Mouse (Mus musculus): ENCODE measurements around the gene Dock4.

Dock4 gene

DNA sequence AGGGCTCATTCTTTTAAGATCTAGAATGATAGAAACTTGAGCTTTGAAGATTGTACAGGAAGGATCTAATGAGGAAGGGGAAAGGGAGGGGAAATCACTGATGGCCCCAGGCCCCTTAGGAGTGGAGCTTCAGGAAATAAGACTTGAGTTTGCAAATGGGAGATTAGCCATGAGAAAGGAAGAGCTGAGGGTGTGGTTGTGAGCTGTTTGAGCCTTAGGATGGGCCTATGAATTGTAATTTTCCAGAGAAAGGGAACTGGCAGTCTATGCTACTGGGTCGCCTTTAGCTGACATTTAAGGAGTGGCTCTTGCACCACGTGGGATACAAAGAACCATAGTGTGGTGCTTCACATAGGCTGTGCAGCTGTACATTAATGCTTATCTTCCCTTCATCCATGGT, 208.6 kb downstream of the Dock4 start:
- no peak for DNase-seq (ENCODE audit: low read depth, low spot score)

GRCm38 (mm10) chr12:40655861-40656260, 210.1 kb downstream of the Dock4 start:
- DNase-seq (ENCODE audit: low read depth, low spot score): no peak

DNA sequence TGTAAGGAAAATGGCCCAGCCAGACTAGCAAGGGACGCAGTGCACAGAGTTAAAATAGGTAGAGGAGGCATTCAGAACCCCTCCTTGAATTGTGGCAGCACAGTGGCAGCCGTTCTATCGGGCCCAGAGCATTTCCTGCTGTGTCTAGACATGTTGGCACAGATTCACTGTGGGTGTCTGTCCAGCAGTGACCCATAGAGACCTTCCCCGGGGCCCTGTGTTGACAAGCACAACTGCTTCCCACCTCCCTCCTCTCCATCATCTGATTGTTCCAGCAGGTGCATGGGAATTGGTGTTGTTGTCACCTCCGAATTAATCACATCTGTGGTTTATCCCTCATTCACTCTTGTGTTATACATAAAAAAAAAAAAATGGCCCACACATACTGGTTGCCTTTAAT, 210.7 kb downstream of the Dock4 start:
- no peak for DNase-seq (ENCODE audit: low read depth, low spot score)

DNA sequence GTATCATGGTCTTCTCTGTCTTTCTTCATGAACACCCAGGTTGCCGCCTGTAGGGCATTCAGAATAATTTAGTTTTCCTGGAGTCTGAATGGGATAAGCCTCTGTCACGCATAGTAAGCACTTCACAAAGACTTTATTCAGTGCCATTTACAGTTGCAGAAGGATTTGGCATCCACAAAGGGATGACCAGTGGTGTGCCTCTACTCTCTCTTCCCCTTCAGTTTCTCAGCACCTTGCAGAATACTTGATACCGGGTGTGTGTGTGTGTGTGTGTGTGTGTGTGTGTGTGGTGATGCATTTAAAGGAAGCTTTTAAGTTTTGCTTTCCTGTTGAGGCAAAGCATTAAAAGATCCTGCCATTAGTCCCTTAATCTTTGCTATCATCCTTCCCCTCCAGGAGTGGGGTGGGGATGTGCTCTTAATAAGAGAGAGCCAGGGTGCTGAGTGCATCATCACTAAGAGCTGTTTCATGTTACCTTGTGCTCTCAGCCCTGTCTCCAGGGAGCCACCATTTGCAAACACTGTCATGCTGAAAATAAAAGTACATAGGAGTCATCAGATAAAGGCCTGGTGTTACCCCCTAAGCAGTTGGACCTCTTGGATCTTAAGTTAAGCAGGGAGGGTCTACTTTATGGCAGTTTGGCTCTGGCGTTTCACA, 211.6 kb downstream of the Dock4 start:
- DNase-seq (ENCODE audit: low read depth, low spot score): no peak

DNA sequence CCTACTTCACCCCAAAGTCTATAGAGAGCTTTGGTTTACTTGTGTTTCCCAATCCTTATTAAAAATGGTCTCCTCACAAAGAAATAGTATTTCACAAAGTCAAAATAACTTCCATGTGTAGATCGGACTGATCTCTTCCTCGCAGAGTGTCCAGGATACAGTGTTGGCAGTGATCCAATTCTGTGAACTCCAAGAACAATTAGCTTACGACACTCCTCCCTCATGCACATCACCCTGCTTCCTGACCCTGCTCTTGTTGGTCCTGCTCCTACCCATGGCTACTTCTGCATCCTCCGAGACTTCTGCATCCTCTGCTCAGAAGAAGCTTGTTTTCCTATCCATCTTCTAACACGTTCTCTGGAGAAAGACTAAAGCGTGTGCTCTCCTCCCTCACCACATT, 213.9 kb downstream of the Dock4 start:
- DNase-seq (ENCODE audit: low read depth, low spot score): no peak

- DNase-seq (ENCODE audit: low read depth, low spot score): no peak
Observed at GRCm38 (mm10) chr12:40669460-40669859, 223.7 kb downstream of the Dock4 start.

GRCm38 (mm10) chr12:40670766-40671165, 225.0 kb downstream of the Dock4 start:
- DNase-seq (ENCODE audit: low read depth, low spot score): no peak

- no peak for DNase-seq (ENCODE audit: low read depth, low spot score)
Observed at GRCm38 (mm10) chr12:40679713-40680112, 234.0 kb downstream of the Dock4 start.

GRCm38 (mm10) chr12:40680551-40680950, 234.8 kb downstream of the Dock4 start:
- no peak for DNase-seq (ENCODE audit: low read depth, low spot score)

- DNase-seq (ENCODE audit: low read depth, low spot score): no peak
Observed at GRCm38 (mm10) chr12:40691444-40691843, 245.7 kb downstream of the Dock4 start.

- no peak for DNase-seq (ENCODE audit: low read depth, low spot score)
Observed at GRCm38 (mm10) chr12:40694082-40694721, 248.4 kb downstream of the Dock4 start.

GRCm38 (mm10) chr12:40698330-40698729, 252.6 kb downstream of the Dock4 start:
- peak; percentile 13 for DNase-seq (ENCODE audit: low read depth, low spot score)

GRCm38 (mm10) chr12:40702233-40702792, 256.6 kb downstream of the Dock4 start:
- no peak for DNase-seq (ENCODE audit: low read depth, low spot score)

- no peak for DNase-seq (ENCODE audit: low read depth, low spot score)
Observed at GRCm38 (mm10) chr12:40704296-40704695, 258.5 kb downstream of the Dock4 start.

- no peak for DNase-seq (ENCODE audit: low read depth, low spot score)
Observed at GRCm38 (mm10) chr12:40707108-40707507, 261.4 kb downstream of the Dock4 start.

GRCm38 (mm10) chr12:40709094-40709493, 263.3 kb downstream of the Dock4 start:
- DNase-seq (ENCODE audit: low read depth, low spot score): no peak

DNA sequence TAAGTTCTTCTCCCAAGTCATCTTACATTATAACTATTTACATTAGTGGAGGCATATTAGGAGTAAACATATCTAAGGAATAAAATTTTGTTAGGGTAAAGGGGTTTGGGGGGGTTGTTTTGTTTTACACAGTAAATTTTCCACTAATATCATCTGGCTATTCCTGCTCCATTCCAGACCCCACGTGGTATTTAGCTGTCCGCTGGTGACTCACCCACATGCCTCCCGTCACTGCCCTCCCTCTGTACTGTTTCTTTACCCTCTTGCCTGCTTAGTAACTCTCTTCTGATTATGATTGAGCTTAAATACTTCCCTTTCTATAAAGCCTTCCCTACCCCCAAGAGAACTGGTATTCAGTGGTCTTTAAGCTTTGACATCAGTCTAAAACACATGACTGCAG, 266.5 kb downstream of the Dock4 start:
- DNase-seq (ENCODE audit: low read depth, low spot score): no peak

- no peak for DNase-seq (ENCODE audit: low read depth, low spot score)
Observed at GRCm38 (mm10) chr12:40714288-40714687, 268.5 kb downstream of the Dock4 start.

DNA sequence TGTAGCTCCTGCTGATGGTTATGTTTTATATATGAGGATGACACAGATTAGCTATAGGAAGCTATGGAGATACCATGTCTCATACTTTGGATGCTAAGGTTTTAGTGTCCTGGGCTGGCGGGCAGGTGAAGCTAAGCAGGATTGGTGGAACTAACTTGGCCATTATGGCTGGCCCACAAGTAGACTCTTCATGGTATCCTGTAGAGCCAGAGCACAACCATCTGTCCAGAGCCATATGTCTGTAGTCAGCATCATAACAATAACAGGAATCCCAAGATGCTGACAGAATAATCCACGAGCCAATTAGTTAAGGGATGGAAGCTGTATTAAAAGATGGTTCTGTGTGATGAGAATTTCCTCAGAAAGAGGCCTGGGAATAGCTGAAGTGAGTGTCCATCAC, 269.4 kb downstream of the Dock4 start:
- DNase-seq (ENCODE audit: low read depth, low spot score): no peak

GRCm38 (mm10) chr12:40728373-40728772, 282.6 kb downstream of the Dock4 start:
- no peak for DNase-seq (ENCODE audit: low read depth, low spot score)

- DNase-seq (ENCODE audit: low read depth, low spot score): no peak
Observed at GRCm38 (mm10) chr12:40730756-40731155, 285.0 kb downstream of the Dock4 start.

- no peak for DNase-seq (ENCODE audit: low read depth, low spot score)
Observed at GRCm38 (mm10) chr12:40745501-40745900, 299.7 kb downstream of the Dock4 start.

GRCm38 (mm10) chr12:40746081-40746480, 300.3 kb downstream of the Dock4 start:
- no peak for DNase-seq (ENCODE audit: low read depth, low spot score)

Data from telencephalon, adult 2 months (tissue).